9 mouse cellular contexts compared by ENCODE assay signal in genomic region chr6:90781921-90782770, GRCm38 (mm10).
DNase-seq lines count a peak whose midpoint lies in the region; ATAC-seq lines count a peak whose summit lies in the region.
"Had no signal": no experiment of that assay in that cellular context is flagged by ENCODE, and none has a peak within 500 bp of the region (broad histone marks: within the 10 kb centered on the region; RNA-seq: fewer than 3 reads in every experiment).

No protein-coding gene starts in this region.

- peaks cover 23 to 38% of the 10 kb centered on the region in 2 experiments for H3K4me1 ChIP-seq in heart, embryonic 14.5 days (ENCODE audit: control insufficient read depth in 2 of 2, insufficient read depth in 2 of 2, low read length in 2 of 2)

- no peaks in the 10 kb centered on the region for H3K9me3 ChIP-seq in heart, embryonic 14.5 days (ENCODE audit: control insufficient read depth, low read length)
- H3K9me3 ChIP-seq: lung, embryonic 15.5 days had no signal

- H3K4me3 ChIP-seq in heart, embryonic 14.5 days (ENCODE audit: control insufficient read depth in 1 of 2, insufficient read depth in 1 of 2, low read depth in 1 of 2, low read length in 2 of 2), result no peak overlapping the region
- H3K4me3 ChIP-seq: lung, embryonic 15.5 days had no signal

- peak overlapping the region; percentile 56 for H3K9ac ChIP-seq in heart, embryonic 14.5 days (ENCODE audit: low read length)
- H3K9ac ChIP-seq: lung, embryonic 15.5 days had no signal

- H3K4me2 ChIP-seq in heart, embryonic 14.5 days (ENCODE audit: low read length), result peak overlapping the region; percentile 18
- H3K4me2 ChIP-seq: lung, embryonic 15.5 days had no signal

- 44% methylated on average over 19 of the region's 19 CpGs for WGBS in heart, embryonic 14.5 days

- peak; percentile 26 for DNase-seq in thymus, postnatal 0 days (ENCODE audit: low spot score)
- DNase-seq in thymus, postnatal 4 days, result no peak
- peak; percentile 57 for DNase-seq in embryo, embryonic 11.5 days (ENCODE audit: low read depth, low spot score)
- peak; percentile 82 to 90 for DNase-seq in layer of hippocampus, adult 8-10 months (ENCODE audit: low spot score in 2 of 2)
- peak; percentile 60 for DNase-seq in right cerebral cortex, postnatal 14 days
- DNase-seq in urinary bladder, postnatal 25 days (ENCODE audit: low spot score), result no peak

- H3K27me3 ChIP-seq in heart, embryonic 14.5 days (ENCODE audit: control insufficient read depth, insufficient read depth, low read length), result no peaks in the 10 kb centered on the region
- H3K27me3 ChIP-seq: lung, embryonic 15.5 days had no signal

- peak; percentile 55 for ATAC-seq in heart, embryonic 14.5 days (ENCODE audit: insufficient number of reproducible peaks, insufficient read depth, low FRiP score, low read depth)
- peak; percentile 34 for ATAC-seq in megakaryocyte, adult 5-6 weeks (ENCODE audit: poor library complexity, severe bottlenecking)

- no peaks in the 10 kb centered on the region for H3K36me3 ChIP-seq in heart, embryonic 14.5 days (ENCODE audit: control insufficient read depth, insufficient read depth, low read length)
- H3K36me3 ChIP-seq: lung, embryonic 15.5 days had no signal

- H3K27ac ChIP-seq in heart, embryonic 14.5 days (replicated peaks in 1 of 2; ENCODE audit: control insufficient read depth in 1 of 2, insufficient read depth in 1 of 2, low read depth in 2 of 2, low read length in 2 of 2), result peak overlapping the region in 1 of 2 experiments; percentile 55; a peak in 2 of 4 replicates
- H3K27ac ChIP-seq: lung, embryonic 15.5 days had no signal

Comparison
In these comparisons a context has a peak if more than half of its experiments do, and no peak if none do; other contexts are left out.
1. DNase-seq: peak in thymus, postnatal 0 days (single experiment), embryo, embryonic 11.5 days (single experiment), layer of hippocampus, adult 8-10 months (2 of 2) and right cerebral cortex, postnatal 14 days (single experiment); none in thymus, postnatal 4 days (single experiment) and urinary bladder, postnatal 25 days (single experiment).